Mouse (Mus musculus): ENCODE results near the gene Pik3r2. TPM values are rescaled to one million over a fixed set of nuclear protein-coding genes. Genes with fewer than 3 reads are reported as not detected.
A peak's percentile ranks its signal among the peaks of the same experiment; 100 is the strongest.

The Pik3r2 gene
- polyA plus RNA-seq, 1 experiment from 2014 or later: 74.6 TPM

DNA sequence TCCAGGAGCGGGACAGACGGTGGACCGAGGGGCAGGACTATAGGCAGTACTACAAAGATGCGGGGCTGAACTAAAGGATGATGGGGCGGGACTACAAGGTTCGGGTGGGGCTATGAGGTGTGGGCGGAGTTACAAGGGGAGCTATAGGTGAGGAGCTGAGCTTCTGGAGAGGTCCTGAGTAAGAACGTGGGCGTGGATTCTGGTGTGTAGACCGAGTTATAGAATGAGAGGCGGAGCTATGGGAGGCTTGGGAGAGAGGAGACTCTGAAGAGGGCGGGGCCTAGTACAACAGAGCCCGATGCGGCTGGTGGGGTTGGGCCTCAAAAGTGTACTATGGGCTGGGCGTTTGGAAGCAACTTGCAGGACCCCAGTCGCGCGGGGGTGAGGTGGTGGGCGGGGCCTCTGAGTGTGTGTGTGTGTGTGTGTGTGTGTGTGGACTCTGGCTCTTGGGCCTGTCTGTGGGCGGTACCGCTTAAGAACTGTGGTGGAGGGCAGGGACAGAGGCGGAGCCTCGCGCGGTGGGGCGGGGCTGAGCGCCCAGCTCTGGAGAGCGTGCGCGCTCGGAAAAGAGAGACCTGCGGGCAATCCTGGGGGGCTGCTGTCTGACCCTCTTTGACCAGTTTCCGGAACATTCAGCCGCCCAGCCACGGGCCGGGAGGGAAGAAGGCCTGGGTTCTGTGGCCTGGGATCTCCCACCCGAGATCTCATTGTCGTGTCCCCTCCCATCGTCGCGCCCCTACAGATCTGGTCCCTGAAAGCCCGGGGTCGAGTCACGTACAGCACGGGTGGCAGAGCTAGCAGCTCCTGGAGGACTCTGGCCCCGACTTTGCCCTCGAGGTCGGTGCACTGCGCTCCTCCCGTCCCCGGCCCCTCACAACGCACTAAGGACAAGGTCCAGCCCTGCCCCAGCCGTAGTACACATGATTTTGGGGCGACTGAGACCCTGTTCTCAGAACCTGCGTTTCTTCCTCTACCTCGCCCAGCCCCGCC lies 20.9 kb upstream of the Pik3r2 start:
- 1% methylated on average over 48 of the region's 57 CpGs for WGBS
- H3K4me3 ChIP-seq: peak overlapping the region; percentile 56
- peak overlapping the region; percentile 25; the same call in 1 of the 2 replicates for H3K27ac ChIP-seq (replicated peaks)
- H3K4me2 ChIP-seq (replicated peaks): peak overlapping the region; percentile 81
- peaks cover 63% of the 10 kb centered on the region for H3K27me3 ChIP-seq
- H3K36me3 ChIP-seq: no peaks in the 10 kb centered on the region
- H3K9me3 ChIP-seq: no peaks in the 10 kb centered on the region
- peaks cover 27% of the 10 kb centered on the region for H3K4me1 ChIP-seq
- ATAC-seq (ENCODE audit: low FRiP score, low read depth): peak; percentile 79
- H3K9ac ChIP-seq (replicated peaks): peak overlapping the region; percentile 62

- Histone ChIP-seq H3K9me3 (no peaks in the 10 kb centered on the region), H3K4me1 (peaks cover 33% of the 10 kb centered on the region), H3K27me3 (peaks cover 55% of the 10 kb centered on the region), H3K9ac (replicated peaks) (peak overlapping the region; percentile 62), H3K4me2 (replicated peaks) (peak overlapping the region; percentile 81), H3K4me3 (peak overlapping the region; percentile 56), H3K27ac (replicated peaks) (peak overlapping the region; percentile 25), H3K36me3 (no peaks in the 10 kb centered on the region)
- peak; percentile 1 for ATAC-seq (ENCODE audit: low FRiP score, low read depth)
- WGBS: 2% methylated on average over 54 of the region's 54 CpGs
Observed at GRCm38 (mm10) chr8:70796403-70797080, 20.0 kb upstream of the Pik3r2 start.

DNA sequence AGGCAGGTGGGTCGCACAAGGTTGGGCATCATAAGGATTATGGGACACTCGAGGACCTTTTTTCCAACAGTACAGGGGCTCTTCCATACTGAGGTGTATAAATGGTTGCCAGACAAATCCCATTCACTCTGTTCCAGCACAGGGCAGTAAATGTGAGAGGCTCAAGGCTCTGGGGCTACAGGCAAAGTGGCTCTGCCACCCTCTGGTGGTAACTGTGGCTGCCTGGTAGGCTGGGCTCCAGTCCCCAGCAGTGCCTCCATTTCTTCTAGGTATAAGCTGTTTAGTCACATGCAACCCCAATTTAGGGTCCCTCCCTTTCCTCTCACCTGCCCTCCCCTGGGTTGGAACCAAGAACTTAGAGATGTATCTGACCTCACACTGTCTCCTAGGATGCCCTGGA lies 18.9 kb upstream of the Pik3r2 start:
- H3K27me3 ChIP-seq: peaks cover 49% of the 10 kb centered on the region
- H3K4me2 ChIP-seq (replicated peaks): no peak overlapping the region
- H3K36me3 ChIP-seq: no peaks in the 10 kb centered on the region
- WGBS: 92% methylated on average over 2 of the region's 2 CpGs
- H3K27ac ChIP-seq (replicated peaks): no peak overlapping the region
- H3K4me3 ChIP-seq: no peak overlapping the region
- peaks cover 39% of the 10 kb centered on the region for H3K4me1 ChIP-seq
- H3K9ac ChIP-seq (replicated peaks): no peak overlapping the region
- no peak for ATAC-seq (ENCODE audit: low FRiP score, low read depth)
- H3K9me3 ChIP-seq: no peaks in the 10 kb centered on the region

DNA sequence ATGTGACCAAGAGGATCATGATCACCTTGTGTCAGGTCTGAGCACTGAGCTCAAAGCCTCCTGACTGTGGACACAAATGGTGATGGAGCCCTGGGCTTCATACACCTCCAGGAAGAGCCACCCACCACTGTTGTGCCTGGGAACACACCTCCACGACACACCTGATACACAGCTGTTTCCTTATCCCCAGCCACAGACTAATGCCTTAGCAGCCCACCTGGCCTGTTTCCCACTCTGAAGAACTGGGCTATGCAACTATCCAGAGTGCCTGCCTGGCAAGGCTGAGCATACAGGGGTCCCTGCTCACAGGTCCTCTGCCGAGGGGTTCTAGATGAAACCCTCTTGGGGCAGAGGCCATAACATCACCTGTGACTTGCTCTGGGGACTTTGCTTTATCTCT lies 17.7 kb upstream of the Pik3r2 start:
- H3K4me2 ChIP-seq (replicated peaks): no peak overlapping the region
- H3K36me3 ChIP-seq: 0 out of 2 replicates have a peak, but pooled peaks cover 4% of the 10 kb centered on the region
- ATAC-seq (ENCODE audit: low FRiP score, low read depth): no peak
- peaks cover 41% of the 10 kb centered on the region for H3K4me1 ChIP-seq
- no peaks in the 10 kb centered on the region for H3K9me3 ChIP-seq
- 88% methylated on average over 2 of the region's 2 CpGs for WGBS
- no peak overlapping the region for H3K4me3 ChIP-seq
- peaks cover 44% of the 10 kb centered on the region for H3K27me3 ChIP-seq
- no peak overlapping the region for H3K27ac ChIP-seq (replicated peaks)
- H3K9ac ChIP-seq (replicated peaks): no peak overlapping the region

GRCm38 (mm10) chr8:70792700-70793099 lies 16.2 kb upstream of the Pik3r2 start:
- peak; percentile 50 for ATAC-seq (ENCODE audit: low FRiP score, low read depth)
- WGBS: 1% methylated on average over 20 of the region's 20 CpGs
- no peaks in the 10 kb centered on the region for H3K9me3 ChIP-seq
- H3K4me1 ChIP-seq: peaks cover 46% of the 10 kb centered on the region
- H3K4me3 ChIP-seq: peak overlapping the region; percentile 62
- H3K9ac ChIP-seq (replicated peaks): peak overlapping the region; percentile 83
- H3K27me3 ChIP-seq: peaks cover 44% of the 10 kb centered on the region
- H3K27ac ChIP-seq (replicated peaks): peak overlapping the region; percentile 90
- H3K36me3 ChIP-seq: peaks cover 16% of the 10 kb centered on the region
- peak overlapping the region; percentile 77 for H3K4me2 ChIP-seq (replicated peaks)

GRCm38 (mm10) chr8:70791975-70792691 lies 15.6 kb upstream of the Pik3r2 start:
- peak overlapping the region; percentile 77 for H3K4me2 ChIP-seq (replicated peaks)
- peaks cover 45% of the 10 kb centered on the region for H3K4me1 ChIP-seq
- peak overlapping the region; percentile 62 for H3K4me3 ChIP-seq
- 6% methylated on average over 58 of the region's 58 CpGs for WGBS
- H3K27me3 ChIP-seq: peaks cover 46% of the 10 kb centered on the region
- H3K27ac ChIP-seq (replicated peaks): peak overlapping the region; percentile 90
- peak overlapping the region; percentile 83 for H3K9ac ChIP-seq (replicated peaks)
- peak; percentile 88 for ATAC-seq (ENCODE audit: low FRiP score, low read depth)
- H3K9me3 ChIP-seq: no peaks in the 10 kb centered on the region
- H3K36me3 ChIP-seq: peaks cover 21% of the 10 kb centered on the region

- peaks cover 48% of the 10 kb centered on the region for H3K27me3 ChIP-seq
- 87% methylated on average over 7 of the region's 7 CpGs for WGBS
- H3K27ac ChIP-seq (replicated peaks): no peak overlapping the region
- H3K36me3 ChIP-seq: peaks cover 29% of the 10 kb centered on the region
- no peak for ATAC-seq (ENCODE audit: low FRiP score, low read depth)
- peak overlapping the region; percentile 77 for H3K4me2 ChIP-seq (replicated peaks)
- H3K9ac ChIP-seq (replicated peaks): peak overlapping the region; percentile 83
- H3K4me1 ChIP-seq: peaks cover 40% of the 10 kb centered on the region
- no peaks in the 10 kb centered on the region for H3K9me3 ChIP-seq
- H3K4me3 ChIP-seq: peak overlapping the region; percentile 62
Observed at GRCm38 (mm10) chr8:70791294-70791701, 14.8 kb upstream of the Pik3r2 start.

GRCm38 (mm10) chr8:70790846-70791245 lies 14.3 kb upstream of the Pik3r2 start:
- Histone ChIP-seq H3K4me1 (peaks cover 40% of the 10 kb centered on the region), H3K4me2 (replicated peaks) (peak overlapping the region; percentile 77), H3K9me3 (no peaks in the 10 kb centered on the region), H3K36me3 (peaks cover 33% of the 10 kb centered on the region), H3K9ac (replicated peaks) (peak overlapping the region; percentile 83), H3K27ac (replicated peaks) (no peak overlapping the region), H3K4me3 (peak overlapping the region; percentile 62; the same call in 1 of the 2 replicates), H3K27me3 (peaks cover 44% of the 10 kb centered on the region)
- ATAC-seq (ENCODE audit: low FRiP score, low read depth): no peak
- WGBS: 67% methylated on average over 8 of the region's 8 CpGs

DNA sequence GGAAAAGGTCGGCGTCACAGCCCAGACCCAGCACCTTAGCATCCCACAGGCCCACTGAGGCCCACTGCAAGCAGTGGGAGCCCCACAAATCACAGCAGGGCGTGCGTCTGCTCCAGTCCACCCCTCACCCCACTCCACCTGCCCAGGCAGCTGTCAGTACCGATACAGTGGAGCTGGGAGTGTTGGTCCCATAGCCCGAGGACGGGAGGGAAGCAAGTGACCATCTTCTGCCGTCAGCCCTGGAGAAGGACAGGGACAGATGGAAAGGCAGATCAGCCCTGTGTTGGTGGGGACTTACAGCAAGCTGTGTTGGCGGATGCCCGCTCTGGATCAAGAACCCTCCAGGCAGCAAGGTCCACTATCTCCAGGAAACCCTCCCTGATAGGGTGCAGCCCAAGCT lies 12.5 kb upstream of the Pik3r2 start:
- Histone ChIP-seq H3K4me3 (no peak overlapping the region), H3K4me2 (replicated peaks) (no peak overlapping the region), H3K36me3 (peaks cover 49% of the 10 kb centered on the region), H3K9ac (replicated peaks) (no peak overlapping the region), H3K27ac (replicated peaks) (no peak overlapping the region), H3K9me3 (no peaks in the 10 kb centered on the region), H3K4me1 (peaks cover 40% of the 10 kb centered on the region), H3K27me3 (peaks cover 32% of the 10 kb centered on the region)
- whole genome bisulfite sequencing: 85% methylated on average over 10 of the region's 10 CpGs
- ATAC-seq (ENCODE audit: low FRiP score, low read depth): no peak

DNA sequence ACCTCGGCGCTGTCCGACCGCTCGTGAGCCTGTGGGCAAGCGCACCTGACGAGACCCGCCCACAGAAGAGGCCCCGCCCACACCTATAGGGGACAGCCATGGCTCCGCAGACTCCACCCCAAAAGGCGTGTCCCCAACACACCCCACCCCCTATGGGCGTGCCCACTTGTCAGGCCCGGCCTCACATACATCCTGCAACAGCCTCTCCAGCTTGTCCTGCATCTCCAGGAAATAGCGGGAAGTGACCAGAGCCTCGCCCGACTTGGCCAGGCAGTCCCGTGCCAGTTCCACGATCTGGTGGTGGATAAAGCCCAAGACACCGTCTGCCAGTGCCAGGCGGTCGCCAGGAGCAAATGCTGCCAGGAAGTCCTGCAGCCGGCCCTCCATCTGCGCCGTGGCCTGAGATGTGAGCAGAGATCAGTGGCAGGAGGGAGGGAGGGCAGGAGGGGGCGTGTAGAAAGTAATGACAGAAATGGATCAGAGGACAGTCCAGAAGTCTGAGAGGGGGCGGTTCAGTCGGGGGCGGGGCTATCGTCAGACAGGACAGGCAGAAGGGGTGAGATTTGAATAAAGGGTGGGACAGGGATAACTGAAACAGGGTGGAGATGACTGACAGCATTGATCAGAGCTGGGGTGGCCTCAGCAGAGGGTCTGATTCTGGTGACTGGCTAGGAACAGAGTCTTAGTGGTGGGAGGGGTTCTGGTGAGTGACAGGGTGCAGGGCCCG lies 11.6 kb upstream of the Pik3r2 start:
- Histone ChIP-seq H3K4me3 (no peak overlapping the region), H3K36me3 (peaks cover 58% of the 10 kb centered on the region), H3K4me2 (replicated peaks) (0 out of 2 replicates have a peak overlapping the region, but pooled peaks have one; percentile 3), H3K9ac (replicated peaks) (no peak overlapping the region), H3K27ac (replicated peaks) (no peak overlapping the region), H3K27me3 (peaks cover 26% of the 10 kb centered on the region), H3K4me1 (peaks cover 35% of the 10 kb centered on the region), H3K9me3 (no peaks in the 10 kb centered on the region)
- no peak for ATAC-seq (ENCODE audit: low FRiP score, low read depth)
- WGBS: 21% methylated on average over 30 of the region's 30 CpGs

GRCm38 (mm10) chr8:70787051-70787445 lies 10.5 kb upstream of the Pik3r2 start:
- Histone ChIP-seq H3K4me1 (peaks cover 27% of the 10 kb centered on the region), H3K36me3 (peaks cover 63% of the 10 kb centered on the region), H3K9me3 (no peaks in the 10 kb centered on the region), H3K4me3 (no peak overlapping the region), H3K4me2 (replicated peaks) (no peak overlapping the region), H3K27me3 (peaks cover 26% of the 10 kb centered on the region), H3K9ac (replicated peaks) (peak overlapping the region; percentile 8; the same call in 1 of the 2 replicates), H3K27ac (replicated peaks) (no peak overlapping the region)
- WGBS: 91% methylated on average over 3 of the region's 3 CpGs
- no peak for ATAC-seq (ENCODE audit: low FRiP score, low read depth)

Data from midbrain, embryonic 12.5 days (tissue).